Mouse (Mus musculus) thymus, postnatal 14 days (tissue): ENCODE results near the gene Ldb3.

ENCODE experiments used
- DNase-seq: peaks from one replicate; pipeline ENCODE4 v3.0.0; 2021

The Ldb3 gene

GRCm38 (mm10) chr14:34590017-34590570 is 1.6 kb upstream of the Ldb3 start:
- DNase-seq = no peak

DNA sequence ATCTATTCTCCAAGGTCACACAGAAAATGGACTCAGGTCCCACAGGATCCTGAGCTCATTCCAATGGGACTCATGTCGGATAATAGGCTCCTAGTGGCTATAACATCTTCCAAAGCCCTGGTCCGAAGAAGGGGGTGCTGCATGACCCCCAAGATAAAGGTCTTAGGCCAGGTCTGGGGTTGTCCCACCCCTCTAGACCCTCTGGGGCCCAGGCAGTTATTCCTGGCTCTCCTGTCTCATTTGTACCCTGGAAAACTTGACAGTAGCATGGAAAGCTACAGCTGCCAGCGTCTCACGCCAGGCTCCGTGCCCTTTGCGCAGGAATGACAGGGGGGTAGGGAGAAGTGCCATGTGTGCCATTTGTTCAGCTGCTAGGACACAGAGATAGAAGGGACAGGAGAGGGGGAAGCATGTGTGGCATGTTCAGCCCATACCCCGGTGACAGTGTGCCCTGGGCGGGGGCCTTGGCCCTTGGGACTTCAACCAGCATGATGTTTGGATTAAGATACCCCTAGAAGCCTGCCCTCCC is 767 bp upstream of the Ldb3 start:
- DNase-seq = no peak

- no peak for DNase-seq
Observed at GRCm38 (mm10) chr14:34588005-34588404, 477 bp downstream of the Ldb3 start.

GRCm38 (mm10) chr14:34586871-34587270 is 1.6 kb downstream of the Ldb3 start:
- DNase-seq = no peak

- DNase-seq = no peak
Observed at GRCm38 (mm10) chr14:34585358-34586105, 3.0 kb downstream of the Ldb3 start.

DNA sequence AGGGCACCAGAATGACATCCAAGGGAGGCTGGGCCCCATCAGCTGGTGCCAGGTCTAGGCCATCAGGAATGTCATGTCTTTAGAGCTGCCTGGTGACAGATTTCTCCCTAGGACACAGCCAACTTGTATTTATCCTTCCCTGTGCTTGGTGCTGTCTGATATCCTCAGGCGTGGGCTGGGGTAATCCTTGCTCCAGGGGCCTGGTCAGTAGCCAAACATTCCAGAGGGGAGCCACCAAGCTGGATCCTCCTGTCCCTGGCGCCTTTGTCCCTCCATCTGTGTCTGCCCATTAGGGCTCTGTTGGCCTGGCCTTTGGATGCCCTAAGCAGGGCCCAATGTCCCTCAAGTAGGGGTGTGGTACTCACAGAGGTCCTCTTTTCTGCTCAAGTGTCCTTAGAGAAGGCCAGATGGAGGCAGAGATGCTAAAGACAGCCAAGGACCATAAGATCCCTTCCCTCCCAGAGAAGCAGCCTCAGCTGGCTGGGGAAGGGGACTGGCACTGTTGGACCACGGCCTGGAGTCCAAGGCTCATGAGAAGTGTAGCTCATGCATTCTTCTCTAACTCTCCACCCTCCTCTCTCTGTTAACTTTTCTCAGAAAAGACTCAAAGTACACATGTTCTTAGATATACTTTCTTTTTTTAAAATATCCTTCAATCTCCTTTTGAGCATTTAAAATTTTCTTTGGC is 5.6 kb downstream of the Ldb3 start:
- no peak for DNase-seq

- no peak for DNase-seq
Observed at GRCm38 (mm10) chr14:34576858-34577257, 11.6 kb downstream of the Ldb3 start.

GRCm38 (mm10) chr14:34574068-34574467 is 14.4 kb downstream of the Ldb3 start:
- DNase-seq = peak; percentile 26

DNA sequence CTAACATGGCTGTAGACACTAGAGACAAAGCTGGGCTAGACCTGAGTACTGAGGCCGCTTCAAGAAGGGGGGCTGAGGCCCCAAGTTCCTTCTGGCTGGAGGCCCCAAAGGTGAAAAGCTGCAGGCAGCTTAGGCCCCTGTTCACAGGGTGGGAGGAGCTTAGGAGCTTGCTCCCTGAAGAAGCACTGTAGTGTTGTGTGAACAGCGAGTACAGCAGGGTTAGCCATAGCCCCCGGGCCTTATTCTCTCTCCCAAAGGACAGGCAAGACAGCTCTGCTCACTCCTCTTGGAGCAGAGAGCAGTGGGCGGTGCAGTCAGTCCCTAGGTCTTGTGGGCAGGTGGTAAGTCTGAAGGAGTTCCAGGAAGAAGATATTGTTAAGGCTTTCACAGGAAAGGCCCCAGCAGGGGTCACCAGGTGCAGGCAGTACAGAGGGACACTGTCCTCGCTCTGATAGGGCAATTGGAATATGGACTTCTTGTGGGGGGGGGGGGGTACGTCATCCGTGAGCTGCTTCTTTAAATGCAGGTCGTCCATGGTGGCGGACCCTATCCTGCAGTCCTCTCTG is 15.1 kb downstream of the Ldb3 start:
- no peak for DNase-seq

GRCm38 (mm10) chr14:34571610-34572387 is 16.7 kb downstream of the Ldb3 start:
- DNase-seq = no peak

- DNase-seq = no peak
Observed at GRCm38 (mm10) chr14:34570903-34571302, 17.6 kb downstream of the Ldb3 start.

DNA sequence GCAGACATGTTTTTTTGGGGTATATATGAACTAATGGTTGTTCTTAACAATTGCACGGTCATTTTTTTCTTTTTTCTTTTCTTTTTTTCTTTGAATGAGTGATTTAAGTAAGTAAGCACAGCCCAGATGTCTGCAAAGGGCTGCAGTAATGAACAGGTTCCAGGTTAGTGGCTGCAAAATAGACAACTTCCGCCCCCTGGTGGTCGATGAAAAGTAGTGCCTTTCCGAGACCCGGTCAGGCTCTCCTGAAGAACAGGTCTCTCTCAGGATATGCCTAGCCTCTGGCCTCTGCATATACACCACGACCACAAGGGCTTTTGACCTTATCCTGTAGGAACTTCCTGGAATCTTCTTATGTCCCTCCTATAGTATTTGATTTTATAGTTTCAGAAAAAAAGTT is 18.2 kb downstream of the Ldb3 start:
- peak; percentile 70 for DNase-seq

DNA sequence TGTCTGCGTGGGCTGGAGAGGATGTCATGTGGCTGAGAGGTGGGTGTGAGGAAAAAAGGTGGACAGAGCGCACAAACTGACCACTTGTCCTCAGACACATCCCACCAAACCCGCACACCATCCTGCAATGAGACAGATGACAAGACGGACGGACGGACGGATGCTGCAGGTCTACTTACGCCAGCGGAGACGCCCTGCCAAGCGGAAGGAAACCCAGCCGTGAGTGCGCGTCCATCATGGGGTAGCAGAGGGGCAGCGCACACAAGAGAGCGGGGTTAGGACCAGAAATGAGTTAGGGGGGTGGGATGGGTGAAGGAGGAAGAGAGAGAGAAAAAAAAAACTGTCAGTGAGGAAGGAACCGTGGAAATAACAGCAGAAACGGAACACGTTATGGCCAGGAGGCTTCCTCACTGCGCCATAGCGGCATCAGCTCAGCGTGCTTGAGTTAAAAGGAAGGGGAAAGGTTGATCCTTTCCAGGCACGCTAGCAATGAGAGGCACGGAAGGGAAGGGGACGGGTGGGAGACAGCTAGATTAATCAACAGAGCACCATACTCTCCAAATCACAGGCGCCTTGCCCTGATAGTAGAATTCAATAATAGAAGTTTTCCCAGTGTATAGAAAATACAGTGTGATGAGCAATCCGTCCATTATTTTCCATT is 18.8 kb downstream of the Ldb3 start:
- DNase-seq = no peak

DNA sequence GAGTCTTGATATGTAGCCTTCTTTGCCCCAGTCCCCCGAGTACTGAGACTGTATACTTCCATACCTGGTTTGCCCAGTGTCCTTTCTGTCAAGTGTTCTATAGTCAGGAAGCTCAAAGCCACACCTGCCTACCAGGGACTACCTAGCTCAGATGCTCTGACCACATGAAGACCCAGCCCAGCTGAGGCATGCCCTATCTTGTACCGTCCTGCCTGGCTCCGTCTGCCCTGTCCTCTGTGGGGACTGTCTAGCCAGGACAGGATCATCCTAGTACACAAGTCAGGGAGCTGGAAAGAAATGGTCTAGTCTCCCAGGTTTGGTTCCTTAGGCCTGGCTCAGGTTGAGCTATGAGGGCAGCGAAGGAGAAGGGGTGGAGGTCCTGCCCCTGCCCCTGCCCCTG is 19.9 kb downstream of the Ldb3 start:
- DNase-seq = no peak

DNA sequence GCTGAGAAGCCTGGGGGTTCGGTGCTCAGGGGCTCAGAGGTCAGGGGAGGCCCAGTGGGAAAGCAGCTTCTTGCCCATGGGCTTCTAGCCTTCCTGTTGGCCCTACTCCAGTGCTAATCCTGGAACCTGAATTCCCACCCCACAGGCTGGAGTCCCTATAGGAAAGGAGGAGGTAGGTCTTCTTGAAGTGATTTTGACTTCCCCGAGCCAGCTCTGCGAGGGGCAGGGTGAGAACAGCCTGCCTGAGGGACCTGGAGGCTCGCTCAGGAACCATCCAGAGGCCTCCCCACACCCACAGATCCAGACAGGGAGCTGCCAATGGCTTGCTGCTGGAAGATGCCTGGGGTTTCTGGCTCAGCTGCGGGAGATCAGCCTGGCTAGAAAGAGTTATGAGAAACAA is 20.8 kb downstream of the Ldb3 start:
- DNase-seq = no peak

DNA sequence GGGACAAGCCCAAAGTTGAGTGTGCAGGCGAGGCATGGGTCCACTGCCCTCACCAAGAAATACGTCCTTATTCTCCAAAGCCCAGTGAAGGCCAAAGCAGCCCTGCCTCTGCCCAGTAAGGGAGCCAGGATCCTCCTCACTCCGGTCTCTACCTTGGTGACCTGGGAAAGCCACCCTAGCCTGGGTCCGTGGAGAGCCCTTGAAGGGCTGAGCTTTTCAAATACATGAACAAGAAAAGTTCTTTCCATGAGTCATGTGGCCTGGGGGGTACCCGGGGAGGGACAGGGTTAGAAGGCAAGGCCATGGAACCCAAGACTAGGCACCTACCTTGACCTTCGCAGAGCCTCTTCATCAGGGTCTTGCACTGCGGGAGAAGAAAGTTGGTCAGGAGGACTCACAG is 22.0 kb downstream of the Ldb3 start:
- no peak for DNase-seq

DNA sequence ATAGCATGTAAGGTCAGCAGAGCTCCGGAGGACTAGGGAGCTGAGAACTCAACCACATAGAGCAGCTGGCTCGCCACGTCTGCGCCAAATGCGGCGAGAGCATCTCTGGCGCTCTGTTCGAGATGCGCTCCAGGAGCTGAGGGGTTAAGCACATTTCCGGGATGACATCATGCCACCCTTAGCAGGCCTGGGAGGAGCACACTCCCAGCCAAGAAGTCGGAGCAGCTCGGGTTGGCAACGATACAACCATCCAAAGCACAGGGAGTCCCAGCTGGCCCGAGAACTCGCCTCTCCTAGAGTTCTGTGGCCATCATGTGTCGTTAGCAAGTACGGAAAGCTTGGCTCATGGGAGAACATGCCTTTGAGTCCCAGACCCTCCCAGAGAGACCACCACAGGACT is 22.8 kb downstream of the Ldb3 start:
- DNase-seq = no peak

- no peak for DNase-seq
Observed at GRCm38 (mm10) chr14:34564646-34565045, 23.8 kb downstream of the Ldb3 start.

- DNase-seq = no peak
Observed at GRCm38 (mm10) chr14:34562393-34562792, 26.1 kb downstream of the Ldb3 start.

DNA sequence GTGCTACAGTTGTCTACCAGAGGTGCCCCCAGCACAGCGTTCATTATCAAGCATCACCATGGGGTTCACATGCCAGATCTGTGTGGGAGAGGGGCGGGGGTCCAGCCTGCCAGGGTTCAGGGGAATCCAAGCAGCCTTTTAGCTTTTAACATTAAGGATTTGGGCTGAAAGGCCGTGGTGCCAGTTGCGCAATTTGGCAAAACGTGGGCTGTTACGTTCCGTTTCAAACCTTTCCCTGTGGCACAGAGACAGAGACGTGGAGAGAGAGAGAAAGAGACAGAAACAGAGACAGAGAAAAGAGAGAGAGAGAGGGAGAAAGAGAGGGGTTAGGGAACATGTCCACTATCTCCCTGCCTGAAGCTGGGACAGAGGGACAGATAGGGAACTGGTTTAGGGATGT is 26.8 kb downstream of the Ldb3 start:
- DNase-seq = no peak

DNA sequence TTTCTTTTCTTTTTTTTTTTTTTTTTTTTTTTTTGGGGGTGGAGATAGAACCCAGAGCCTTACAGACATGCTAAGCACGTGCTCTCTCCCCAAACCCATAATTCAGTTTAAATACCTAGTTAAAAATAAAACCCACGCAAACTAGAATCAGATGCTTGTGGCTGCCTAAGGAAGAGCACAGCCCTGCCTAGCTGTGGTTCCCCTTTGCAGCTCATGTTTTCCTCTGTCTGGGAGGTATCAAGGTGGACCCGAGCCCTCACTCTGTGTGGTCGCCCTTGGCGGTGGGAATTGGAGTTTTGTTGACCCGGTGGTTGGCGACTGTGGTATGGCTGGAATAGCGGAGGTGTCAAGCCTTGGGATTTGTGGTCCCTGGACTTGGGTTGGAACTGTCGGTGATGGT is 29.5 kb downstream of the Ldb3 start:
- no peak for DNase-seq

- no peak for DNase-seq
Observed at GRCm38 (mm10) chr14:34555211-34555610, 33.3 kb downstream of the Ldb3 start.
